Mouse (Mus musculus) kidney, postnatal 25 days (tissue): ENCODE results near the gene Bzw2.

ENCODE experiments used
- DNase-seq, 2 experiments: peaks; one replicate each; pipeline ENCODE4 v3.0.0; 2021; ENCODE audit warnings: mixed read lengths in 2 of 2

The Bzw2 gene

GRCm38 (mm10) chr12:36065911-36066310 is 92.0 kb downstream of the Bzw2 start:
- no peak for DNase-seq

GRCm38 (mm10) chr12:36057699-36058098 is 100.2 kb downstream of the Bzw2 start:
- no peak for DNase-seq

- no peak for DNase-seq
These were observed 107.6 kb downstream of the Bzw2 start for GRCm38 (mm10) chr12:36050276-36050675.

- DNase-seq, result no peak
These were observed 110.3 kb downstream of the Bzw2 start for GRCm38 (mm10) chr12:36047593-36047992.

GRCm38 (mm10) chr12:36046196-36046595 is 111.7 kb downstream of the Bzw2 start:
- DNase-seq, result no peak

GRCm38 (mm10) chr12:36044691-36045090 is 113.2 kb downstream of the Bzw2 start:
- DNase-seq, result no peak

- peak; percentile 87 to 93 for DNase-seq
These were observed 115.5 kb downstream of the Bzw2 start, which contains the start of gene Tspan13 for GRCm38 (mm10) chr12:36042348-36042778. Gene Tspan13, minus strand, starts transcription at chr12:36042500.
